Mouse (Mus musculus) neural tube, embryonic 13.5 days (tissue): ENCODE data around the gene Ppp6c. TPM values are rescaled to one million over a fixed set of nuclear protein-coding genes. Genes with fewer than 3 reads are reported as not detected.

ENCODE experiments used
- ATAC-seq: fragments of 200-750 bp; cut with Nextera tagmentation; 2 replicates; pipeline ENCODE4 v1.8.0; 2017; ENCODE audit warnings: low read depth, mild to moderate bottlenecking, moderate TSS enrichment, moderate library complexity
- H3K27ac ChIP-seq: fragments of 300-500 bp; sonication (generic); replicated peaks from 2 replicates; pipeline ENCODE4 v1.5.1; 2015; ENCODE audit warnings: moderate library complexity, mild to moderate bottlenecking, inconsistent platforms
- H3K27me3 ChIP-seq: fragments of 300-500 bp; sonication (generic); 2 replicates; pipeline ENCODE4 v1.6.1; 2015; ENCODE audit warnings: mild to moderate bottlenecking, inconsistent platforms
- H3K36me3 ChIP-seq: fragments of 300-500 bp; sonication (generic); 2 replicates; pipeline ENCODE4 v1.6.1; 2015; ENCODE audit warnings: mild to moderate bottlenecking, inconsistent platforms
- H3K4me1 ChIP-seq: fragments of 300-500 bp; sonication (generic); replicated peaks from 2 replicates; pipeline ENCODE4 v1.6.1; 2015; ENCODE audit warnings: inconsistent platforms
- H3K4me2 ChIP-seq: fragments of 300-500 bp; sonication (generic); 2 replicates; pipeline ENCODE4 v1.6.1; 2015; ENCODE audit warnings: inconsistent platforms, mild to moderate bottlenecking, moderate library complexity
- H3K4me3 ChIP-seq: fragments of 300-500 bp; sonication (generic); 2 replicates; pipeline ENCODE4 v1.5.1; 2015; ENCODE audit warnings: mild to moderate bottlenecking, inconsistent platforms
- H3K9ac ChIP-seq: fragments of 300-500 bp; sonication (generic); 2 replicates; pipeline ENCODE4 v1.6.1; 2015; ENCODE audit warnings: moderate library complexity, mild to moderate bottlenecking, inconsistent platforms
- H3K9me3 ChIP-seq: fragments of 300-500 bp; sonication (generic); 2 replicates; pipeline ENCODE4 v1.6.1; 2016; ENCODE audit warnings: inconsistent platforms
- WGBS: fragments of 180-500 bp; shearing (Covaris S2); methylation state at CpG from one replicate; pipeline ENCODE4 v1.1.7; 2015; 5-methylcytosine and 5-hydroxymethylcytosine counted together
- polyA plus RNA-seq: library from polyadenylated mRNA; unstranded; fragments of >200 nt; fragmentation: Nextera tagmentation; extraction: Ambion mirVana; gene quantifications from 2 replicates; pipeline ENCODE4 v1.2.1, GENCODE M21; 2015

Gene Ppp6c
- polyA plus RNA-seq, 1 experiment from 2014 or later = 74.1 TPM

GRCm38 (mm10) chr2:39194809-39195208 lies 31.4 kb downstream of the Ppp6c start:
- Histone ChIP-seq H3K9ac (no peak overlapping the region), H3K4me2 (no peak overlapping the region), H3K27me3 (no peaks in the 10 kb centered on the region), H3K36me3 (peaks cover 17% of the 10 kb centered on the region), H3K27ac (no peak overlapping the region), H3K4me3 (no peak overlapping the region), H3K9me3 (no peaks in the 10 kb centered on the region), H3K4me1 (peaks cover under 1% of the 10 kb centered on the region; the same call in 1 of the 2 replicates)
- no peak for ATAC-seq
- WGBS = 98% methylated on average over 2 of the region's 2 CpGs

DNA sequence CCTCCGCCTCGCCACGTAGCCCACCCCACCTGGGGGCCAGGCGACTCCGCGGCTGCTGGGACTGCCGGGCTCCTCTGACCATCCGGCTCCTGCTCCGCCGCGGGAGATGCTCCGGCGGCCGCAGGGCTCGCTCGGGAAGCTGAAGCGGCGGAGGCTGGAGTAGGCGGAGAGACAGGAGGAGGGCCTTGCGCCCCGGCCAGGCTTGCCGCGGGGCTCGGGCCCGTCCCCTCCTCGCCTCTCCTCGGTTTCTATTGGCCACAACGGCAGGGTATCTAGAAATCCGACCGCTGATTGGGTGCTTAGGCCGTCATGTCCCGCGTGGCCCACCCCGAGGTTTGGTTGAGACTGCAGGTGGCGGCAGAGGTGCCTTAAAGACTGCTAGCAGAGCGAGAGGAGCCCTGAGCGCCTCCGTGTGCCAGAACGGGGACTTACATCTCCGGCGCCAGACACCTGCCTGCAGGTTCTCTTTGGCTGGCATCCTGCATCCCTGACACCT lies 35.6 kb downstream of the Ppp6c start, which contains the start of gene Scai:
Gene Scai, minus strand, starts transcription at position 174 of the 496 bp plus-strand sequence.
- Histone ChIP-seq H3K4me2 (peak within 1 kb of the TSS; percentile 68), H3K9me3 (no peaks in the 10 kb centered on the region), H3K4me3 (peak within 1 kb of the TSS; percentile 74), H3K27ac (peak within 1 kb of the TSS; percentile 98), H3K4me1 (peaks cover 20% of the 10 kb centered on the region), H3K36me3 (peaks cover 9% of the 10 kb centered on the region; the same call in 1 of the 2 replicates), H3K9ac (peak within 1 kb of the TSS; percentile 93), H3K27me3 (no peaks in the 10 kb centered on the region)
- peak; percentile 100 for ATAC-seq
- under 1% methylated on average over 41 of the region's 41 CpGs for WGBS

DNA sequence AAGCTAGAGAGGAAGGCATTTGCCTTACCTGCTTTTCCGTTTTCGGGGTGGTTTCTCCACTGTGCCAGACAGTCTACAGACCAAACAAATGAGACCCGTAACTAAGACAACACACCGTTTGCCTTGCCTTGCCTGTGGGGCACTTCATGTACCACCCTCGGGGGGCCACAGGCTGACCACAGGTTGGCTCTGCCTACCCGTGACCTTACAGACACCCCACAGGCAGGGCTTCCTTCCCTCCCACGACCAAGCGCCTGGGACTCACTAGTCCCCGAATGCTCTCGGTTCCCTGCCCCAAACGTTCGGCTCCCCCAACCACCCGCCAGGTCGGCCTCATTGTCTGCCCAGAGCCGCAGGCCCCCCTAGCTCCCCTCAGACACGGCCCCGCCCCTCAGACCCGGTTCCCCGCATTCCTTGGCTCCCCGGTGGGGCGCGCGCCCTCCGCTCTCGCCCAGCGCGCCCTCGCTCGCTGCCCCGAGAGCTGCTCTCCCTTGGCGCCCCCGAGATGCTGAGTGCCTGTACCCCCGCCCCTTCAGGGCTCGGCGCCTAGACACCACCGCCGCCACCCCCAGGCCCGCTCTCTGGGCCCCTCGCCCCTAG lies 36.2 kb downstream of the Ppp6c start:
- Histone ChIP-seq H3K9me3 (no peaks in the 10 kb centered on the region), H3K36me3 (peaks cover 10% of the 10 kb centered on the region), H3K27me3 (no peaks in the 10 kb centered on the region), H3K27ac (peak overlapping the region; percentile 98), H3K4me2 (peak overlapping the region; percentile 68), H3K9ac (peak overlapping the region; percentile 93), H3K4me3 (peak overlapping the region; percentile 74), H3K4me1 (peaks cover 20% of the 10 kb centered on the region)
- peak; percentile 89 for ATAC-seq
- under 1% methylated on average over 38 of the region's 39 CpGs for WGBS

DNA sequence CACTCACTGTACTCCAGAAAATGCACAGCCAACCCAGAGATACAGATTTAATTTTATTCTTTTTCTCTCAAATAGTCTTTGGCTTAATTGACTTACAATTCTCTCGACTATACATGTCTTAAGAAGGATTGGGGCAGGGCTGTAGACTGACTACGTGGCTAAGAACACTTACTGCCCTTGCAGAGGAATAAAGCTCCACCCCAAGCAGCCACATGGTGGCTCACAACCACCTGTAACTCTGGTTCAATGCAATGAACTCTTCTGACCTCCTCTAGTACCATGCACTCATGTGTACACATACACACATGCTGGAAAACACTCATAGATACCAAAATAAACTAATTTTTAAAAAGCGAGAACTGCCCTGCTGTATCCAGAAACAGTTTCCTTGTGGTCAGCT lies 40.3 kb downstream of the Ppp6c start:
- peaks cover 20% of the 10 kb centered on the region for H3K4me1 ChIP-seq
- 78% methylated on average over 3 of the region's 3 CpGs for WGBS
- H3K4me2 ChIP-seq = no peak overlapping the region
- H3K9me3 ChIP-seq = no peaks in the 10 kb centered on the region
- no peaks in the 10 kb centered on the region for H3K27me3 ChIP-seq
- peaks cover 30% of the 10 kb centered on the region for H3K36me3 ChIP-seq
- no peak overlapping the region for H3K27ac ChIP-seq
- no peak for ATAC-seq
- H3K9ac ChIP-seq = no peak overlapping the region
- H3K4me3 ChIP-seq = no peak overlapping the region

- Histone ChIP-seq H3K9ac (no peak overlapping the region), H3K4me2 (no peak overlapping the region), H3K4me3 (no peak overlapping the region), H3K27me3 (no peaks in the 10 kb centered on the region), H3K36me3 (peaks cover 47% of the 10 kb centered on the region), H3K4me1 (peaks cover 7% of the 10 kb centered on the region), H3K9me3 (no peaks in the 10 kb centered on the region), H3K27ac (no peak overlapping the region)
- ATAC-seq = no peak
- 88% methylated on average over 2 of the region's 2 CpGs for WGBS
Measured at GRCm38 (mm10) chr2:39183587-39183986, 42.7 kb downstream of the Ppp6c start.

GRCm38 (mm10) chr2:39160996-39161395 lies 65.3 kb downstream of the Ppp6c start:
- 95% methylated on average over 1 of the region's 1 CpGs for WGBS
- Histone ChIP-seq H3K9me3 (no peaks in the 10 kb centered on the region), H3K27me3 (no peaks in the 10 kb centered on the region), H3K36me3 (peaks cover 6% of the 10 kb centered on the region), H3K9ac (no peak overlapping the region), H3K4me3 (no peak overlapping the region), H3K27ac (no peak overlapping the region), H3K4me2 (no peak overlapping the region), H3K4me1 (0 out of 2 replicates have a peak, but pooled peaks cover 4% of the 10 kb centered on the region)
- ATAC-seq = no peak

DNA sequence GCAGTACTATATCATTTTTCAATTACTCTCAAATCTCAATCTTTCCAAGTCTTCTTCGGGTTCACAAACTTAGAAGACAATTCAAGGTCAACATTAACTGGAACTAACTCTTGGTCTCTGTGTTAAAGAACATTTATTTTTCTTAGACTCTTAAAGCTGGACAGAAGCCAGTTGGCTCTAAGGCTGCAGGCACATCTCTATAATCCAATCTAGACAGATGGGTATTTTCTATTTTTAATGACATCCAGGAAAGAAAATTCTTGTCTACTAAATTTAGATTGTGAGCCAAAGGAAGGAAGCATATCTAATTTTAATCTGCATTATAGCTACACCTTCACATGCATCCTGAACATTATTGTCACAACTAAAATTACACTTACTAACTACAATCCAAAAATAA lies 68.3 kb downstream of the Ppp6c start:
- H3K9me3 ChIP-seq = no peaks in the 10 kb centered on the region
- ATAC-seq = no peak
- no peak overlapping the region for H3K4me3 ChIP-seq
- no peak overlapping the region for H3K9ac ChIP-seq
- no peak overlapping the region for H3K4me2 ChIP-seq
- 0 out of 2 replicates have a peak, but pooled peaks cover 4% of the 10 kb centered on the region for H3K4me1 ChIP-seq
- peaks cover 10% of the 10 kb centered on the region for H3K36me3 ChIP-seq
- WGBS = 91% methylated on average over 1 of the region's 1 CpGs
- H3K27me3 ChIP-seq = no peaks in the 10 kb centered on the region
- H3K27ac ChIP-seq = no peak overlapping the region

- H3K4me3 ChIP-seq = no peak overlapping the region
- 0 out of 2 replicates have a peak, but pooled peaks cover 4% of the 10 kb centered on the region for H3K4me1 ChIP-seq
- no peak for ATAC-seq
- no peak overlapping the region for H3K9ac ChIP-seq
- peaks cover 10% of the 10 kb centered on the region for H3K36me3 ChIP-seq
- no peaks in the 10 kb centered on the region for H3K27me3 ChIP-seq
- no peaks in the 10 kb centered on the region for H3K9me3 ChIP-seq
- H3K27ac ChIP-seq = no peak overlapping the region
- no peak overlapping the region for H3K4me2 ChIP-seq
- 55% methylated on average over 1 of the region's 1 CpGs for WGBS
Measured at GRCm38 (mm10) chr2:39156821-39157220, 69.4 kb downstream of the Ppp6c start.

- Histone ChIP-seq H3K4me1 (no peaks in the 10 kb centered on the region), H3K36me3 (peaks cover 7% of the 10 kb centered on the region; the same call in 1 of the 2 replicates), H3K9ac (no peak overlapping the region), H3K9me3 (no peaks in the 10 kb centered on the region), H3K27ac (no peak overlapping the region), H3K27me3 (no peaks in the 10 kb centered on the region), H3K4me3 (no peak overlapping the region), H3K4me2 (no peak overlapping the region)
- 84% methylated on average over 2 of the region's 2 CpGs for WGBS
- no peak for ATAC-seq
Measured at GRCm38 (mm10) chr2:39150943-39151342, 75.3 kb downstream of the Ppp6c start.

DNA sequence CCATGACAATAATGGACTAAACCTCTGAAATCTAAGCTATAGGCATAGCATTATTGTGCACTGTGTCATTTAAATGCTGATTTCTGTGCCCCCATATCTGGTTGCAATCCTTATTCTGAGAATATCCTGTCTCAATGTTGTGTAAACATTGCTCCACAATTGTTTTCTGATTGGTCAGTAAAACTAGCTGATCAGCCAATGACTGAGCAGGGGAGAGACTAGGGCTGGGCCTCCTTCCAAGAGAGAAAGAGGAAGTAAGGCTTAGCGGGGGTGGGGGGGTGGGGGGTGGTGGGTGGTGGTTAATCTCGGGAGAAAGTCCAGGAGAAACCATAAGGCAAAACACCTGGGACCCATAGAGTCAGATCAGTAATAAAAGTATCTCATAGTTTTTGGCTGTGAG lies 78.2 kb downstream of the Ppp6c start:
- Histone ChIP-seq H3K27me3 (no peaks in the 10 kb centered on the region), H3K36me3 (0 out of 2 replicates have a peak, but pooled peaks cover 3% of the 10 kb centered on the region)

DNA sequence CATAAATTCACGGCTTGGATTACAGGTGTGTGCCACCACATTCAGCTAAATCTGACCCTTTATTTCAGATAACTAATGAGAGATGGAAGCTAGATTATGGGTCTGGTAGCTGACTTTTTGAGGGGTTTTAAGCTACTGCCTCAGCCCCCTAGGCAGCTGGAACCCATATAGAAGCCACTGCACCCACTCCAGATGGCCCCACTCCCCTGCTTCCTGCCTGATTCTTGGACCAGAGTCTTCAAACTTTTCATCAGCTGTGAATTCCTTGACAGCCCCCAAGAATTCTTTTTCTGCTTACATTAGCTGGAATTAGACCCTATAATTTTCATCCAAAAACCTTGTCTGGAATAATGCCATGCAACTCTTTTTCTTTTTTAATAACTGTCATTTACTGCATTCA lies 79.8 kb downstream of the Ppp6c start:
- Histone ChIP-seq H3K4me3 (no peak overlapping the region), H3K4me1 (no peaks in the 10 kb centered on the region), H3K4me2 (no peak overlapping the region), H3K9me3 (no peaks in the 10 kb centered on the region), H3K36me3 (0 out of 2 replicates have a peak, but pooled peaks cover 3% of the 10 kb centered on the region), H3K27me3 (no peaks in the 10 kb centered on the region), H3K9ac (no peak overlapping the region), H3K27ac (no peak overlapping the region)
- ATAC-seq = no peak
- 92% methylated on average over 1 of the region's 1 CpGs for WGBS

More for the DNA sequence above, 78.2 kb downstream of the Ppp6c start:
- H3K4me2 ChIP-seq = no peak overlapping the region
- WGBS = 72% methylated on average over 2 of the region's 2 CpGs
- no peaks in the 10 kb centered on the region for H3K4me1 ChIP-seq
- H3K4me3 ChIP-seq = no peak overlapping the region
- no peak overlapping the region for H3K27ac ChIP-seq
- no peak overlapping the region for H3K9ac ChIP-seq
- no peak for ATAC-seq
- no peaks in the 10 kb centered on the region for H3K9me3 ChIP-seq
